Mouse (Mus musculus) bone marrow macrophage, adult 2 months (primary cell): Measurements from ENCODE around the gene Atf6b. TPM values are rescaled to one million over a fixed set of nuclear protein-coding genes. Genes with fewer than 3 reads are reported as not detected.

ENCODE experiments used
- H3K27ac ChIP-seq: 2 replicates; pipeline ENCODE4 v1.5.1; 2012; ENCODE audit warnings: low read depth, low read length; ENCODE audit not compliant: insufficient read depth
- H3K4me1 ChIP-seq: 2 replicates; pipeline ENCODE4 v1.6.1; 2012; ENCODE audit warnings: low read length; ENCODE audit not compliant: control insufficient read depth, insufficient read depth
- H3K4me3 ChIP-seq: 2 replicates; pipeline ENCODE4 v1.5.1; 2012; ENCODE audit warnings: mild to moderate bottlenecking, low read length, moderate library complexity; ENCODE audit not compliant: insufficient read depth
- CTCF ChIP-seq: IDR thresholded peaks from 2 replicates; pipeline ENCODE4 v1.5.1; 2012; ENCODE audit warnings: low read depth, mild to moderate bottlenecking, low read length, moderate library complexity
- POLR2A ChIP-seq: IDR thresholded peaks from 2 replicates; pipeline ENCODE4 v1.6.1; 2012; ENCODE audit warnings: mild to moderate bottlenecking, low read depth, low read length, borderline replicate concordance
- polyA plus RNA-seq: library from polyadenylated mRNA; stranded (reverse); fragments of >200 nt; gene quantifications from 2 replicates; pipeline ENCODE4 v1.2.4, GENCODE M21; 2012; ENCODE audit not compliant: missing spikeins, insufficient read depth, insufficient read length

The Atf6b gene
- polyA plus RNA-seq, 1 experiment, result 62.7 TPM

GRCm38 (mm10) chr17:34626062-34626772 is 20.7 kb upstream of the Atf6b start:
- Histone ChIP-seq H3K4me1 (peaks cover 17% of the 10 kb centered on the region), H3K4me3 (peak overlapping the region; percentile 69), H3K27ac (no peak overlapping the region)
- TF ChIP-seq POLR2A, result no peak
- TF ChIP-seq CTCF, result 0 out of 2 replicates have a peak, but pooled peaks have one; percentile 4

- Histone ChIP-seq H3K4me3 (peak overlapping the region; percentile 69), H3K27ac (peak overlapping the region; percentile 69), H3K4me1 (peaks cover 22% of the 10 kb centered on the region)
- TF ChIP-seq POLR2A, result no peak
- no peak for TF ChIP-seq CTCF
These were observed 20.2 kb upstream of the Atf6b start for GRCm38 (mm10) chr17:34626773-34627092.

- peak overlapping the region; percentile 96 for H3K27ac ChIP-seq
- TF ChIP-seq POLR2A (no peak; the same call in 1 of the 2 replicates), CTCF (no peak)
- peaks cover 22% of the 10 kb centered on the region for H3K4me1 ChIP-seq
- peak overlapping the region; percentile 69 for H3K4me3 ChIP-seq
These were observed 19.6 kb upstream of the Atf6b start for GRCm38 (mm10) chr17:34627093-34627942.

GRCm38 (mm10) chr17:34627943-34628643 is 18.9 kb upstream of the Atf6b start, which contains the start of gene Ppt2:
Gene Ppt2, minus strand, starts transcription at chr17:34628510.
- Histone ChIP-seq H3K4me3 (peak within 1 kb of the TSS; percentile 69), H3K27ac (peak within 1 kb of the TSS; percentile 96), H3K4me1 (peaks cover 22% of the 10 kb centered on the region)
- TF ChIP-seq POLR2A (no peak), CTCF (no peak)

- H3K4me1 ChIP-seq, result peaks cover 28% of the 10 kb centered on the region
- peak overlapping the region; percentile 69 for H3K4me3 ChIP-seq
- TF ChIP-seq CTCF, result no peak
- TF ChIP-seq POLR2A, result no peak
- peak overlapping the region; percentile 96 for H3K27ac ChIP-seq
These were observed 18.3 kb upstream of the Atf6b start for GRCm38 (mm10) chr17:34628644-34628967.

GRCm38 (mm10) chr17:34629221-34629751 is 17.7 kb upstream of the Atf6b start, which contains the start of gene Prrt1:
Gene Prrt1, plus strand, starts transcription at chr17:34629533.
- Histone ChIP-seq H3K4me1 (peaks cover 34% of the 10 kb centered on the region), H3K27ac (peak within 1 kb of the TSS; percentile 96), H3K4me3 (peak within 1 kb of the TSS; percentile 69)
- no peak for TF ChIP-seq POLR2A
- no peak for TF ChIP-seq CTCF

GRCm38 (mm10) chr17:34629796-34630603 is 16.9 kb upstream of the Atf6b start:
- TF ChIP-seq POLR2A (no peak), CTCF (no peak)
- Histone ChIP-seq H3K27ac (no peak overlapping the region), H3K4me1 (peaks cover 38% of the 10 kb centered on the region), H3K4me3 (no peak overlapping the region)

GRCm38 (mm10) chr17:34630761-34631301 is 16.1 kb upstream of the Atf6b start:
- H3K4me1 ChIP-seq, result peaks cover 47% of the 10 kb centered on the region
- H3K27ac ChIP-seq, result no peak overlapping the region
- TF ChIP-seq CTCF (no peak), POLR2A (no peak)
- no peak overlapping the region for H3K4me3 ChIP-seq

- Histone ChIP-seq H3K4me3 (peak overlapping the region; percentile 77), H3K27ac (peak overlapping the region; percentile 99; the same call in 1 of the 2 replicates)
- no peak for TF ChIP-seq POLR2A
These were observed 15.3 kb upstream of the Atf6b start for GRCm38 (mm10) chr17:34631647-34632046.

More at GRCm38 (mm10) chr17:34631647-34632046, 15.3 kb upstream of the Atf6b start:
- H3K4me1 ChIP-seq, result peaks cover 51% of the 10 kb centered on the region
